Mouse (Mus musculus) spleen, adult 12 weeks (tissue): ENCODE measurements around the gene Lpp.

Source experiments
- DNase-seq: peaks from one replicate; pipeline ENCODE4 v3.0.0; 2022; ENCODE audit warnings: low spot score

Gene Lpp

GRCm38 (mm10) chr16:24695062-24695461, 301.8 kb downstream of the Lpp start:
- DNase-seq: no peak

- DNase-seq: no peak
Observed at GRCm38 (mm10) chr16:24704215-24704614, 310.9 kb downstream of the Lpp start.

- no peak for DNase-seq
Observed at GRCm38 (mm10) chr16:24723641-24724040, 330.3 kb downstream of the Lpp start.

- DNase-seq: no peak
Observed at GRCm38 (mm10) chr16:24732751-24733150, 339.4 kb downstream of the Lpp start.

- DNase-seq: no peak
Observed at GRCm38 (mm10) chr16:24733321-24733720, 340.0 kb downstream of the Lpp start.

GRCm38 (mm10) chr16:24735754-24736153, 342.4 kb downstream of the Lpp start:
- no peak for DNase-seq

- DNase-seq: no peak
Observed at GRCm38 (mm10) chr16:24737362-24738057, 344.2 kb downstream of the Lpp start.

- DNase-seq: no peak
Observed at GRCm38 (mm10) chr16:24740714-24741113, 347.4 kb downstream of the Lpp start.

- DNase-seq: no peak
Observed at GRCm38 (mm10) chr16:24749816-24750215, 356.5 kb downstream of the Lpp start.

GRCm38 (mm10) chr16:24756141-24756540, 362.8 kb downstream of the Lpp start:
- DNase-seq: no peak

- DNase-seq: no peak
Observed at GRCm38 (mm10) chr16:24766051-24766450, 372.7 kb downstream of the Lpp start.

GRCm38 (mm10) chr16:24766596-24766995, 373.3 kb downstream of the Lpp start:
- no peak for DNase-seq

GRCm38 (mm10) chr16:24777053-24777452, 383.7 kb downstream of the Lpp start:
- no peak for DNase-seq

GRCm38 (mm10) chr16:24778432-24779274, 385.3 kb downstream of the Lpp start:
- DNase-seq: no peak

- DNase-seq: no peak
Observed at GRCm38 (mm10) chr16:24780545-24780944, 387.2 kb downstream of the Lpp start.

- DNase-seq: no peak
Observed at GRCm38 (mm10) chr16:24781922-24782321, 388.6 kb downstream of the Lpp start.

- DNase-seq: no peak
Observed at GRCm38 (mm10) chr16:24785651-24786050, 392.3 kb downstream of the Lpp start.

GRCm38 (mm10) chr16:24788973-24789372, 395.7 kb downstream of the Lpp start:
- no peak for DNase-seq

- DNase-seq: no peak
Observed at GRCm38 (mm10) chr16:24791387-24791786, 398.1 kb downstream of the Lpp start.

GRCm38 (mm10) chr16:24791984-24792383, 398.7 kb downstream of the Lpp start:
- DNase-seq: no peak

- no peak for DNase-seq
Observed at GRCm38 (mm10) chr16:24792836-24793235, 399.5 kb downstream of the Lpp start.

GRCm38 (mm10) chr16:24794665-24795064, 401.4 kb downstream of the Lpp start:
- DNase-seq: no peak

- DNase-seq: no peak
Observed at GRCm38 (mm10) chr16:24801355-24801754, 408.0 kb downstream of the Lpp start.
